Mouse (Mus musculus): ENCODE data around the gene Ap1b1. TPM values are rescaled to one million over a fixed set of nuclear protein-coding genes. Genes with fewer than 3 reads are reported as not detected.

Gene Ap1b1
- 71.9 and 72.9 TPM in 2 replicates for polyA plus RNA-seq (2015; fragmentation: Nextera tagmentation; extraction: Ambion mirVana)

GRCm38 (mm10) chr11:4986695-4987486, at the start of gene Ap1b1:
Gene Ap1b1 (plus strand): TSS chr11:4986824.

GRCm38 (mm10) chr11:4947813-4948174, 38.8 kb upstream of the Ap1b1 start, which contains the start of gene Nefh:
Gene Nefh (minus strand): TSS chr11:4948064.

GRCm38 (mm10) chr11:5057856-5058641, 71.4 kb downstream of the Ap1b1 start, which contains the start of gene Rasl10a:
Gene Rasl10a (plus strand): TSS chr11:5058128.

DNA sequence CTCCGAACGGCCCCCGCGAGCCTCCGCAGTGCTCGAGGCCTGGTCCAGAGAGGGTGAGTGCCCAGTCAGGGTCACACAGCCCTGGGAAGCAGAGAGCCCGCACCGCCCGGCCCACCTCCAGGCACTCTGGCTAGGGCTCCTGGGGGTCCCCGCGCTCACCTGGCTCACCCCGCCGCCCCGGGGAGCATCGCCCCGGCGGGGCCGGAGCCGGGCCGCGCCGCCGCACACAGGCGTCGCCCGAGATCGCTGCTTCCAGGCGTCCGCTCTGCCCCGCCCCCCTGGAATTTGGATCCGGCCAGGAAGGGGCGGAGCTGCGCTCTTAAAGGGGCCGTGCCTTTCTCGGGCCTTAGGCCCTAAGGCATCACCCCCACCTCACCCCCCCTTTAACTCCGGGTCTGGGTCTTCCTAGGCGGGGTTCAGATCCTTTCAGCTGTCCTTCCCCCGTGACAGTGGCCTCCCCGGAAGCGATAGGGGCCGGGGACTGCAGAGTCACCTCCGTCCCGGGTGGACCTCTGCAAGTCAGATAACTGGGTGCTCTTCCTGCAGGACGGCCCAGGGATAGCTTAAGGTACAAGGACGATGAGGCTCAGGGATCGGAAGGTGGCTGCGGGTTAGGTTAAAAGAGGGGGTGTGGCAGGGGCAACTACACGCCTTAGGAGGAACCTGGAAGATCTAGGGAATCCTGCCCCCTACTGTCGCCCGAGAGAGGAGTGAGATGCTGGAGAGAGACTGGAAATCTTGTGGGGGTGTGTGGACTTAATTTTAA, 78.6 kb downstream of the Ap1b1 start, which contains the start of gene Gas2l1:
TSS of gene Gas2l1 (minus strand) at position 272 of the 766 bp plus-strand sequence.

Other genes starting within 250 kb of the Ap1b1 start
- gene Cabp7, start 240.0 kb upstream of the Ap1b1 start, polyA plus RNA-seq (2015; fragmentation: Nextera tagmentation; extraction: Ambion mirVana), result 0.06 TPM in 1 of 2 replicates, not detected in the other
- gene Nf2, start 137.3 kb upstream of the Ap1b1 start, polyA plus RNA-seq (2015; fragmentation: Nextera tagmentation; extraction: Ambion mirVana), result 13.8 and 14.0 TPM in 2 replicates
- gene Nipsnap1, start 112.9 kb upstream of the Ap1b1 start, polyA plus RNA-seq (2015; fragmentation: Nextera tagmentation; extraction: Ambion mirVana), result 7.3 and 8.8 TPM in 2 replicates
- 15.0 and 17.2 TPM in 2 replicates for gene Thoc5, start 91.5 kb upstream of the Ap1b1 start, polyA plus RNA-seq (2015; fragmentation: Nextera tagmentation; extraction: Ambion mirVana)
- gene Nefh, start 38.8 kb upstream of the Ap1b1 start, polyA plus RNA-seq (2015; fragmentation: Nextera tagmentation; extraction: Ambion mirVana), result 0.75 and 0.92 TPM in 2 replicates
- gene Rasl10a, start 71.3 kb downstream of the Ap1b1 start, polyA plus RNA-seq (2015; fragmentation: Nextera tagmentation; extraction: Ambion mirVana), result 0.69 and 0.87 TPM in 2 replicates
- gene Gas2l1, start 78.5 kb downstream of the Ap1b1 start, polyA plus RNA-seq (2015; fragmentation: Nextera tagmentation; extraction: Ambion mirVana), result 7.3 and 9.8 TPM in 2 replicates
- gene Rhbdd3, start 112.1 kb downstream of the Ap1b1 start, polyA plus RNA-seq (2015; fragmentation: Nextera tagmentation; extraction: Ambion mirVana), result 19.0 and 20.2 TPM in 2 replicates
- gene Ewsr1, start 112.4 kb downstream of the Ap1b1 start, polyA plus RNA-seq (2015; fragmentation: Nextera tagmentation; extraction: Ambion mirVana), result 328 and 348 TPM in 2 replicates
- 9.7 and 10.7 TPM in 2 replicates for gene Emid1, start 165.4 kb downstream of the Ap1b1 start, polyA plus RNA-seq (2015; fragmentation: Nextera tagmentation; extraction: Ambion mirVana)

Data from spleen, postnatal 0 days (tissue).